Mouse (Mus musculus) bone marrow macrophage, adult 2 months (primary cell): ENCODE measurements around the gene Btbd9. TPM values are rescaled to one million over a fixed set of nuclear protein-coding genes. Genes with fewer than 3 reads are reported as not detected.
"Not testable (repeated sequence)": the region's sequence is repeated elsewhere in the genome, so short reads cannot be mapped to it uniquely, and the experiment has no call there.

Source experiments
- H3K27ac ChIP-seq: 2 replicates; pipeline ENCODE4 v1.5.1; 2012; ENCODE audit warnings: low read depth, low read length; ENCODE audit not compliant: insufficient read depth
- H3K4me1 ChIP-seq: 2 replicates; pipeline ENCODE4 v1.6.1; 2012; ENCODE audit warnings: low read length; ENCODE audit not compliant: control insufficient read depth, insufficient read depth
- H3K4me3 ChIP-seq: 2 replicates; pipeline ENCODE4 v1.5.1; 2012; ENCODE audit warnings: mild to moderate bottlenecking, low read length, moderate library complexity; ENCODE audit not compliant: insufficient read depth
- CTCF ChIP-seq: IDR thresholded peaks from 2 replicates; pipeline ENCODE4 v1.5.1; 2012; ENCODE audit warnings: low read depth, mild to moderate bottlenecking, low read length, moderate library complexity
- POLR2A ChIP-seq: IDR thresholded peaks from 2 replicates; pipeline ENCODE4 v1.6.1; 2012; ENCODE audit warnings: mild to moderate bottlenecking, low read depth, low read length, borderline replicate concordance
- polyA plus RNA-seq: library from polyadenylated mRNA; stranded (reverse); fragments of >200 nt; gene quantifications from 2 replicates; pipeline ENCODE4 v1.2.4, GENCODE M21; 2012; ENCODE audit not compliant: missing spikeins, insufficient read depth, insufficient read length

Btbd9 gene
- polyA plus RNA-seq, 1 experiment: 22.9 TPM

- H3K4me3 ChIP-seq: no peak overlapping the region
- H3K27ac ChIP-seq: no peak overlapping the region
- no peak for TF ChIP-seq POLR2A
- H3K4me1 ChIP-seq: no peaks in the 10 kb centered on the region
Measured at GRCm38 (mm10) chr17:30529632-30530541, 46.4 kb downstream of the Btbd9 start.

- no peaks in the 10 kb centered on the region for H3K4me1 ChIP-seq
- H3K4me3 ChIP-seq: no peak overlapping the region
- H3K27ac ChIP-seq: no peak overlapping the region
- TF ChIP-seq POLR2A (no peak), CTCF (no peak)
Measured at GRCm38 (mm10) chr17:30525405-30526295, 50.6 kb downstream of the Btbd9 start.

GRCm38 (mm10) chr17:30524451-30524850, 51.8 kb downstream of the Btbd9 start:
- no peak for TF ChIP-seq CTCF
- TF ChIP-seq POLR2A: no peak
- H3K4me1 ChIP-seq: no peaks in the 10 kb centered on the region

GRCm38 (mm10) chr17:30523783-30524182, 52.5 kb downstream of the Btbd9 start:
- TF ChIP-seq CTCF: no peak
- no peak for TF ChIP-seq POLR2A
- H3K27ac ChIP-seq: no peak overlapping the region
- H3K4me3 ChIP-seq: no peak overlapping the region
- H3K4me1 ChIP-seq: no peaks in the 10 kb centered on the region

More at GRCm38 (mm10) chr17:30524451-30524850, 51.8 kb downstream of the Btbd9 start:
- no peak overlapping the region for H3K4me3 ChIP-seq
- no peak overlapping the region for H3K27ac ChIP-seq

DNA sequence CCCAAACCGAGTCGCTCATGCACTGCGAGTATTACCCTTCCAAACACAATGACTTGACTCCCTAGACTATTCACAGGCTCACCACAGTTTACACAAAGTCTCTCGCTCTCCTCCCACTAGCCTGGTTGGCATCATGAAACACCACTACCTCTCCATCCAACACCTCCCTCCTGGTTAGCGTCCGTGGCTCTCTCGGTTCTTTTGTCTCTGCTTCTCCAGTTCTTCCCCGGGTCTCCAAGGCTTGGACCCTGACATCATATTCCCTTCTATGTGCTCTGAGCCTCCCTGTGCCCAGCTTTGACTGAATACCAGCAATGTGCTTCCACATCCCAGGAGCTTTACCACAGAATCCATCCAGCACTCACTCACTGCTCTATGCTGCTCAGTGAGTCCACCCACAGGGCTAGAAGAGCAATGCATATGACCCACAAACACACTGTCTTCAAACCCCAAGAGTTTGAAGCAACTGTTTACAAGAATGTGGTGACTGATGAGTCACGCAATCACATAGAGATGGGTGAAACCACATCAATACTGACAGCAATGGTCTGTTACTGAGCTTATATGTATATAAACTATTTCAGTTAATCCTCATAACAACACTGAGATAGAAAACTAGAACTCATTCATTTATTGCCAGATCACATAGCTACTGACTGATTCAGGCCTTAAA, 53.7 kb downstream of the Btbd9 start:
- no peak for TF ChIP-seq POLR2A
- TF ChIP-seq CTCF: no peak
- Histone ChIP-seq H3K4me1 (no peaks in the 10 kb centered on the region), H3K4me3 (no peak overlapping the region), H3K27ac (no peak overlapping the region)

GRCm38 (mm10) chr17:30519172-30519512, 57.1 kb downstream of the Btbd9 start:
- not testable (repeated sequence) for H3K4me1 ChIP-seq, H3K4me3 ChIP-seq, H3K27ac ChIP-seq

DNA sequence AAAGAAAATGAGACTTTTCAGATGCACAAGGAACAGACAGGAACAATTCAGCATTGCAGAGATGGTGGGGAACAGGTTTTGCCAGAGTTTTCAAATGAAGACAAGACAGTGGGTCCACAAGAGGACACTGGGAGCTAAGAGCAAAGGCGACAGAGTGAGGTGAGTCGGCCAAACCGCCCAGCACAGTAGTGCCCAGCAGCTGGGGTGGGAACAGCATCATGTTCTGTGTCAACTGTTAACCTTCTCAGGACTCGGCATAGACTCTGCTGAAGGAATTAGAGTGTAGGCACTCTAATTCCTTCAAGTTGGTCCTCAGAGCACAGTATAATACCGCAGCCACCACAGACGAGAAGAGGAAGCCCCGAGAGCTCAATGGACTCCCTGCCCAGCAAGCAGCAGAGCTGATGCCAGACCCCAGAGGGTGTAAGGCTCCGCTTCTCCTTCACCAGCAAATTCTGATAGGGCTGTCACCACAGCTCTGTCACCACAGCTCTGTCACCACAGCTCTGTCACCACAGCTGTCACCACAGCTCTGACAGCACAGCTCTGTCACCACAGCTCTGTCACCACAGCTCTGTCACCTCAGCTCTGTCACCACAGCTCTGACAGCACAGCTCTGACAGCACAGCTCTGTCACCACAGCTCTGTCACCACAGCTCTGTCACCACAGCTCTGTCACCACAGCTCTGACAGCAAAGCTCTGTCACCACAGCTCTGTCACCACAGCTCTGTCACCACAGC, 57.7 kb downstream of the Btbd9 start:
- H3K4me1 ChIP-seq: peaks cover 6% of the 10 kb centered on the region
- no peak for TF ChIP-seq CTCF
- no peak for TF ChIP-seq POLR2A
- H3K4me3 ChIP-seq: no peak overlapping the region
- no peak overlapping the region for H3K27ac ChIP-seq

DNA sequence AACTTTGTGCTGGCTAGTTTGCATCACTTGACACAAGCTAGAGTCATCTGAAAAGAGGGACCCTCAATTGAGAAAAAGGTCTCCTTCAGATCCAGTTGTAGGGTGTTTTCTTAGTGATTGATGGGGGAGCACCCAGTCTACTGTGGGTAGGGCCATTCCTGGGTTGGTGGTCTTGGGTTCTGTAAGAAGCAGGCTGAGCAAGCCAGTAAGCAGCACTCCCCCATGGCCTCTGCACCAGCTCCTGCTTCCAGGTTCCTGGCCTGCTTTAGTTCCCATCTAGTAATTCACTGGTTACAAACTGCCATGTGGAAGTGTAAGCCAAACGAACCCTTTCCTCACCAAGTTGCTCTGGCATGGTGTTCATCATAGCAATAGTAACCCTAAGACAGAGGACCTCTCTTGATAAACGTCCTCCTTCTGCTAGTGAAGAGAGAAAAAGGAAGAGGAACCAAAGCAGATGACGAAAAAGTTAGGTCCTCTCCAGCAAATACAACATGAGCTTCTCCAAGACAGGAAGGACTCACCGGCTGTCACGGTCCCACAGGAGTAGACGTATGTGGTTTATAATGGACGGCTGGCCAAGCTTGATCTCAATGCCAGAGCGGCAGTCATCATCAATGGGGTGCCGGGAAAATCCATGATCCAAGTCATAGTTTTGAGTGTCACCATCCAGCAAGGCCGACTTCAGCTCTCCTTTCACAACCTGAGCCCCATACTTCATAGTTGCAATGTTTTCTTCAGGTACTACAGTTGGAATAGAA, 59.5 kb downstream of the Btbd9 start:
- TF ChIP-seq POLR2A: no peak
- TF ChIP-seq CTCF: no peak
- Histone ChIP-seq H3K27ac (no peak overlapping the region), H3K4me1 (peaks cover 6% of the 10 kb centered on the region), H3K4me3 (no peak overlapping the region)

- TF ChIP-seq CTCF (no peak), POLR2A (no peak)
- Histone ChIP-seq H3K27ac (no peak overlapping the region), H3K4me3 (no peak overlapping the region), H3K4me1 (peaks cover 6% of the 10 kb centered on the region)
Measured at GRCm38 (mm10) chr17:30515401-30515800, 60.9 kb downstream of the Btbd9 start.
